Mouse (Mus musculus) thymus, adult 2 months (tissue): ENCODE results near the gene Sacs.

Source experiments
- CTCF ChIP-seq: fragments of 200-500 bp; IDR thresholded peaks from 2 replicates; pipeline ENCODE4 v1.5.1; 2012; ENCODE audit warnings: mild to moderate bottlenecking, control low read depth, low read length, moderate library complexity, borderline replicate concordance; ENCODE audit not compliant: control insufficient read depth, poor library complexity, insufficient read depth; ENCODE audit errors: extremely low read depth
- POLR2A ChIP-seq: fragments of 200-500 bp; IDR thresholded peaks from 2 replicates; pipeline ENCODE4 v1.6.1; 2012; ENCODE audit warnings: mild to moderate bottlenecking, low read length, control low read depth, moderate library complexity; ENCODE audit not compliant: control insufficient read depth, poor library complexity, insufficient read depth; ENCODE audit errors: extremely low read depth

DNA sequence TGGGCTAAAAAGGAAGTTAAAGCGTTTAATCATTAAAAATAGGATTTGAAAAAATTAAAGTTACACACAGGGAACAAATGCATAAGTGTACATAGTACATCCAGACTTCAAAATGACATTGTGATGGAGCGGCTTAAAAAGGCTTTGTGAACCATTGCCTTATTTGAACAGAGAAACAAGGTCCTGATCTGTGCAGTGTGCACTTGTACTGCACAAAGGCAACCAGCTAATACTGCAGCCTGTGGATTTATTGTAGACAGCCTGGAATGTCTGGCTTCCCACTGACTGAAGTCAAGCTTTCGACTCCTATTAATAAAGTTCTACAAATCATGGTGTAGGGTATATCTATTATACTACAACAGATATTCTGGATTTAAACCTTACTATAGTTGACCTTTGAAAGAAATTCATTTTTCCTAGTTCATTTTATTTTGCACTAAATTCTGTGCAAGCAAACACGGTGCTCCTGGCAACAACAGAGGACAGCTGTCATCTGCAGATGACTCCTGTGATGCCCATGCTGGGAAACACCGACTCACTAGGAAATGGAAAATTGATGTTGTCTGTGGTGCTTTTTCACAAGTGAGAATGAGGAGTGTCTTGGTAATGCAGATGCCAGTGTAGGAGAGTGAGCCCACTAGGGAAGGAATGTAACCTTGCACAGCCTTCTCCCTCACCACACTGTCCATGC is 86.3 kb downstream of the Sacs start:
- TF ChIP-seq CTCF: no peak
- TF ChIP-seq POLR2A: no peak
